Mouse (Mus musculus) CH12.LX (cell line): Measurements from ENCODE around the gene Sgms1.

Source experiments
- BHLHE40 ChIP-seq: IDR thresholded peaks from 2 replicates; pipeline ENCODE4 v1.6.1; 2011; ENCODE audit warnings: mild to moderate bottlenecking, low read depth, low read length, improper control_type of control experiment
- CTCF ChIP-seq, 2 experiments: IDR thresholded peaks in 1 of 2; conservative IDR thresholded peaks in 1 of 2; 2 replicates each; pipeline ENCODE4 v1.5.1; 2011 to 2012; ENCODE audit warnings: low read depth in 2 of 2, low read length in 2 of 2, improper control_type of control experiment in 1 of 2, inconsistent platforms in 1 of 2, mild to moderate bottlenecking in 1 of 2, moderate library complexity in 1 of 2
- HCFC1 ChIP-seq: IDR thresholded peaks from 2 replicates; pipeline ENCODE4 v1.6.1; 2012; ENCODE audit warnings: low read depth, mild to moderate bottlenecking, inconsistent platforms, low read length, improper control_type of control experiment
- MAX ChIP-seq: IDR thresholded peaks from 2 replicates; pipeline ENCODE4 v1.6.1; 2011; ENCODE audit warnings: low read length, improper control_type of control experiment
- MAZ ChIP-seq: IDR thresholded peaks from 2 replicates; pipeline ENCODE4 v1.6.1; 2012; ENCODE audit warnings: low read depth, mild to moderate bottlenecking, inconsistent platforms, low read length, improper control_type of control experiment, moderate library complexity
- MEF2A ChIP-seq: IDR thresholded peaks from 2 replicates; pipeline ENCODE4 v1.6.1; 2014; ENCODE audit warnings: low read depth, mild to moderate bottlenecking, inconsistent platforms, low read length, improper control_type of control experiment, borderline replicate concordance
- NRF1 ChIP-seq: IDR thresholded peaks from 2 replicates; pipeline ENCODE4 v1.6.1; 2014; ENCODE audit warnings: low read depth, mild to moderate bottlenecking, inconsistent platforms, low read length, improper control_type of control experiment, moderate library complexity
- POLR2A ChIP-seq: IDR thresholded peaks from 2 replicates; pipeline ENCODE4 v1.6.1; 2011; ENCODE audit warnings: low read depth, mild to moderate bottlenecking, improper control_type of control experiment, low read length
- POLR2AphosphoS2 ChIP-seq: IDR thresholded peaks from 2 replicates; pipeline ENCODE4 v1.6.1; 2011; ENCODE audit warnings: low read depth, low read length, improper control_type of control experiment
- RCOR1 ChIP-seq: conservative IDR thresholded peaks from 2 replicates; pipeline ENCODE4 v1.6.1; 2012; ENCODE audit warnings: low read depth, mild to moderate bottlenecking, inconsistent platforms, low read length, improper control_type of control experiment
- ZC3H11A ChIP-seq: IDR thresholded peaks from 2 replicates; pipeline ENCODE4 v1.6.1; 2012; ENCODE audit warnings: low read depth, mild to moderate bottlenecking, inconsistent platforms, low read length, improper control_type of control experiment

DNA sequence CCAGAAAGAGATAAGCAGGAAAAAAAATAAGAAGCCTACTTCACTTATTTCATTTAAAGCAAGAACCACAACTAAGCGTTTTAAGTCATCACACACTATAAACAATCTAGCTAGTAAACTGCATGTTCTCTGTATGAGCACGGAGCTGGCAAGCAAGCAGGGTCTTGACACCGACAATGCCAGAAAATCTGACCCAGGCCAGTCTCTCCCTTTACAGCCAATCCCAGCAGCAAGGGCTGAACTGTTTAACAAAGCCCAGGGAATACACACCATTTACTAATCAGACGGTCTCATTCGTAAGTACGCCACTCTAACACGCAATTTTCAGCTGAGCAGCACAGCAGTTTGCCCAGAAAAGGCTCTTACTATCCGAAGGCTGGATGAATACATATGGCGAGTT lies 213.1 kb downstream of the Sgms1 start:
- no peak for TF ChIP-seq POLR2A
- no peak for TF ChIP-seq BHLHE40
- TF ChIP-seq MAX, result no peak
- TF ChIP-seq CTCF (conservative IDR thresholded peaks at IDR 0.05 in 1 of 2, IDR thresholded peaks at IDR 0.05 in 1 of 2; ENCODE audit: low read depth in 2 of 2, low read length in 2 of 2), result no peak
- no peak for TF ChIP-seq MAZ
- TF ChIP-seq NRF1, result no peak
- no peak for TF ChIP-seq ZC3H11A
- no peak for TF ChIP-seq RCOR1
- TF ChIP-seq POLR2AphosphoS2, result no peak
- no peak for TF ChIP-seq MEF2A
- no peak for TF ChIP-seq HCFC1
